Mouse (Mus musculus) bone marrow macrophage, adult 2 months (primary cell): ENCODE measurements around the gene Mmp15. TPM values are rescaled to one million over a fixed set of nuclear protein-coding genes. Genes with fewer than 3 reads are reported as not detected.

Experiments
- H3K27ac ChIP-seq: 2 replicates; pipeline ENCODE4 v1.5.1; 2012; ENCODE audit warnings: low read depth, low read length; ENCODE audit not compliant: insufficient read depth
- H3K4me1 ChIP-seq: 2 replicates; pipeline ENCODE4 v1.6.1; 2012; ENCODE audit warnings: low read length; ENCODE audit not compliant: control insufficient read depth, insufficient read depth
- H3K4me3 ChIP-seq: 2 replicates; pipeline ENCODE4 v1.5.1; 2012; ENCODE audit warnings: mild to moderate bottlenecking, low read length, moderate library complexity; ENCODE audit not compliant: insufficient read depth
- CTCF ChIP-seq: IDR thresholded peaks from 2 replicates; pipeline ENCODE4 v1.5.1; 2012; ENCODE audit warnings: low read depth, mild to moderate bottlenecking, low read length, moderate library complexity
- POLR2A ChIP-seq: IDR thresholded peaks from 2 replicates; pipeline ENCODE4 v1.6.1; 2012; ENCODE audit warnings: mild to moderate bottlenecking, low read depth, low read length, borderline replicate concordance
- polyA plus RNA-seq: library from polyadenylated mRNA; stranded (reverse); fragments of >200 nt; gene quantifications from 2 replicates; pipeline ENCODE4 v1.2.4, GENCODE M21; 2012; ENCODE audit not compliant: missing spikeins, insufficient read depth, insufficient read length

Gene Mmp15
- polyA plus RNA-seq, 1 experiment = not detected

DNA sequence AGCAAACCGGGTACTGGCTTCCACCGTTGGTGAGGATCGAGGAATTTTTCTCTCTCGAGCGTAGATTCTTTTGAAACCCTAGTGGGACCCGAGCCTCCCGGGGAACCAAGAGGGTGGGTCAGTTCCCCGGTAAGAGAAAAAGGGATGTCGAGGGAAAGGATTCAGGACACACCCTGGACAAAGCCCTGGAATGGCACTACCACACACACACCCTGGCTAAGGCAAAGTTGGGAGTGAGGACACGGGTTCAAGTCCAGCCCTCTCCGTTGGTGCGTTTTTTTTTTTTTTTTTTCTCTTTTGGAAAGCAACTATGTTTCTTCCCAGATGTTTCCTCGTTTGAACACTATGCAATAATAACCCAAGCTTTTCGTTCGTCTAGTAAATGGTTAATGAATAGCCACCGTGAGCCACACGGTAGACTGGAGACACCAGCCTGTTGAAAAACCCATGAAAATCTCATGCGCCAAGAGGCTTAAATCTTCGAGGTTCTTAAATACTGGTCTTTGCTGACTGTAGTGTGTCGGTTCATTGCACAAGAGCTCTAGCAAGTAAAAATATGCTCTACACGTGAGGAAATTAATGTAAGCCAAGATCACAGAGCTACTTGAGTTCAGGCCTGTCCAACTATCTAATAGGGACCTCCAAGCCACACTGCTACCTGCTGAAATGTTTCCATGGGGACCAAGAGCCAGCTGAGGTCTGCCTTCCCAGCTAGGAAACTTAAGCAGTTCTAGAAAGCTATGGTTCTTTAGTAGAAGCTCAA, 19.4 kb upstream of the Mmp15 start:
- Histone ChIP-seq H3K27ac (peak overlapping the region; percentile 98), H3K4me1 (peaks cover 21% of the 10 kb centered on the region), H3K4me3 (peak overlapping the region; percentile 100)
- TF ChIP-seq CTCF (no peak), POLR2A (no peak)

- Histone ChIP-seq H3K4me3 (peak overlapping the region; percentile 31; the same call in 1 of the 2 replicates), H3K27ac (peak overlapping the region; percentile 76), H3K4me1 (peaks cover 17% of the 10 kb centered on the region)
- TF ChIP-seq CTCF = no peak
- TF ChIP-seq POLR2A = no peak
Measured at GRCm38 (mm10) chr8:95335706-95336105, 16.4 kb upstream of the Mmp15 start.

- TF ChIP-seq POLR2A = no peak
- no peak for TF ChIP-seq CTCF
- Histone ChIP-seq H3K4me3 (peak overlapping the region; percentile 31), H3K4me1 (peaks cover 17% of the 10 kb centered on the region), H3K27ac (peak overlapping the region; percentile 76)
Measured at GRCm38 (mm10) chr8:95336363-95336762, 15.7 kb upstream of the Mmp15 start.

- Histone ChIP-seq H3K4me3 (no peak overlapping the region), H3K4me1 (peaks cover 1% of the 10 kb centered on the region), H3K27ac (no peak overlapping the region)
- TF ChIP-seq CTCF (no peak), POLR2A (no peak)
Measured at GRCm38 (mm10) chr8:95341721-95342120, 10.3 kb upstream of the Mmp15 start.

DNA sequence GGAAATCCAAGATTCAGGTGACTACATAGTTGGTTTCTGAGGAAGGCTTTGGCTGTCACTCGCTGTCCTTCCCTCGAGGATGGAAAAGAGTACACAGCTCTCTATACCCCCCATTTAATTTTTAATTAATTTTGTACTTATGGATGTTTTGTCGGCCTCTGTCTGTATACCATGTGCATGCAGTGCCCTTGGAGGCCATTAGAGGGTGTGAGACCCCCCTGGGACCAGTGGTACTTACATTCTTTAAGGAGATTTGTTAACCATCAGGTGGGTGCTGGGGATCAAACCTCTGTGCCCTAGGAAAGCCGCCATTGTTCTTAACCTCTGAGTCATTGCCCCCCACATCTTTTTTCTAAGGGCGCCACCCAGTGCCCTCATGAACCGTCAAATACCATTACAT, 7.4 kb upstream of the Mmp15 start:
- Histone ChIP-seq H3K27ac (no peak overlapping the region), H3K4me3 (no peak overlapping the region), H3K4me1 (peaks cover 14% of the 10 kb centered on the region)
- TF ChIP-seq POLR2A (no peak), CTCF (no peak)

GRCm38 (mm10) chr8:95346643-95347545, 5.2 kb upstream of the Mmp15 start:
- H3K27ac ChIP-seq = no peak overlapping the region
- peak; percentile 61 for TF ChIP-seq CTCF
- TF ChIP-seq POLR2A = no peak

GRCm38 (mm10) chr8:95348356-95348755, 3.7 kb upstream of the Mmp15 start:
- H3K4me1 ChIP-seq = peaks cover 16% of the 10 kb centered on the region
- TF ChIP-seq POLR2A (no peak), CTCF (no peak)
- H3K4me3 ChIP-seq = no peak overlapping the region
- H3K27ac ChIP-seq = peak overlapping the region; percentile 35

More at GRCm38 (mm10) chr8:95346643-95347545, 5.2 kb upstream of the Mmp15 start:
- H3K4me1 ChIP-seq = peaks cover 16% of the 10 kb centered on the region
- H3K4me3 ChIP-seq = no peak overlapping the region

GRCm38 (mm10) chr8:95348811-95349630, 3.0 kb upstream of the Mmp15 start:
- TF ChIP-seq CTCF (no peak; the same call in 1 of the 2 replicates), POLR2A (no peak)
- H3K27ac ChIP-seq = peak overlapping the region; percentile 56
- peaks cover 16% of the 10 kb centered on the region for H3K4me1 ChIP-seq
- H3K4me3 ChIP-seq = 0 out of 2 replicates have a peak overlapping the region, but pooled peaks have one; percentile 3

GRCm38 (mm10) chr8:95351461-95351860, 607 bp upstream of the Mmp15 start:
- H3K4me1 ChIP-seq = peaks cover 16% of the 10 kb centered on the region
- TF ChIP-seq CTCF = no peak
- TF ChIP-seq POLR2A = no peak
- no peak overlapping the region for H3K27ac ChIP-seq
- no peak overlapping the region for H3K4me3 ChIP-seq
